Mouse (Mus musculus) E14TG2a.4 (cell line): ENCODE measurements around the gene Mfsd4b1.

ENCODE experiments used
- H3K27me3 ChIP-seq: 2 replicates; pipeline ENCODE4 v1.6.1; 2014; ENCODE audit warnings: low read length, control low read depth; ENCODE audit not compliant: insufficient read depth
- H3K36me3 ChIP-seq: 2 replicates; pipeline ENCODE4 v1.6.1; 2014; ENCODE audit warnings: low read length, control low read depth; ENCODE audit not compliant: insufficient read depth
- H3K4me1 ChIP-seq: replicated peaks from 2 replicates; pipeline ENCODE4 v1.6.1; 2014; ENCODE audit warnings: low read depth, low read length, control low read depth
- H3K4me3 ChIP-seq: replicated peaks from 2 replicates; pipeline ENCODE4 v1.5.1; 2014; ENCODE audit warnings: mild to moderate bottlenecking, low read length
- H3K9me3 ChIP-seq: 2 replicates; pipeline ENCODE4 v1.6.1; 2014; ENCODE audit warnings: low read length, control low read depth
- CTCF ChIP-seq: conservative IDR thresholded peaks from 2 replicates; pipeline ENCODE4 v1.5.1; 2014; ENCODE audit warnings: low read length
- NANOG ChIP-seq: IDR thresholded peaks from 2 replicates; pipeline ENCODE4 v1.6.1; 2014; ENCODE audit warnings: borderline replicate concordance, low read length, mixed read lengths
- POU5F1 ChIP-seq: IDR thresholded peaks from 2 replicates; pipeline ENCODE4 v1.6.1; 2014; ENCODE audit warnings: low read length, borderline replicate concordance

Mfsd4b1 gene

GRCm38 (mm10) chr10:40063291-40063890 is 38.3 kb upstream of the Mfsd4b1 start:
- TF ChIP-seq NANOG (no peak), POU5F1 (no peak), CTCF (no peak)
- Histone ChIP-seq H3K9me3 (no peaks in the 10 kb centered on the region), H3K4me3 (no peak overlapping the region), H3K36me3 (no peaks in the 10 kb centered on the region), H3K27me3 (peaks cover 12% of the 10 kb centered on the region), H3K4me1 (peaks cover 3% of the 10 kb centered on the region; the same call in 1 of the 2 replicates)

- Histone ChIP-seq H3K36me3 (no peaks in the 10 kb centered on the region), H3K4me1 (peaks cover 3% of the 10 kb centered on the region; the same call in 1 of the 2 replicates), H3K9me3 (no peaks in the 10 kb centered on the region), H3K4me3 (no peak overlapping the region), H3K27me3 (peaks cover 12% of the 10 kb centered on the region)
- TF ChIP-seq CTCF (no peak), POU5F1 (no peak), NANOG (peak; percentile 77; the same call in 1 of the 2 replicates)
These were observed 37.7 kb upstream of the Mfsd4b1 start for GRCm38 (mm10) chr10:40062812-40063211.

- Histone ChIP-seq H3K4me3 (no peak overlapping the region), H3K36me3 (no peaks in the 10 kb centered on the region), H3K9me3 (no peaks in the 10 kb centered on the region), H3K4me1 (peaks cover 3% of the 10 kb centered on the region; the same call in 1 of the 2 replicates), H3K27me3 (peaks cover 12% of the 10 kb centered on the region)
- TF ChIP-seq CTCF (no peak), POU5F1 (no peak), NANOG (no peak)
These were observed 36.9 kb upstream of the Mfsd4b1 start for GRCm38 (mm10) chr10:40061926-40062325.

GRCm38 (mm10) chr10:40058786-40059120 is 33.7 kb upstream of the Mfsd4b1 start:
- TF ChIP-seq POU5F1 (no peak), NANOG (no peak), CTCF (no peak)
- H3K9me3 ChIP-seq = no peaks in the 10 kb centered on the region
- H3K36me3 ChIP-seq = no peaks in the 10 kb centered on the region
- H3K27me3 ChIP-seq = peaks cover 9% of the 10 kb centered on the region
- no peak overlapping the region for H3K4me3 ChIP-seq
- peaks cover 3% of the 10 kb centered on the region; the same call in 1 of the 2 replicates for H3K4me1 ChIP-seq

- peaks cover 9% of the 10 kb centered on the region for H3K27me3 ChIP-seq
- no peaks in the 10 kb centered on the region for H3K36me3 ChIP-seq
- peaks cover 2% of the 10 kb centered on the region; the same call in 1 of the 2 replicates for H3K4me1 ChIP-seq
- no peaks in the 10 kb centered on the region for H3K9me3 ChIP-seq
- no peak for TF ChIP-seq NANOG
- TF ChIP-seq POU5F1 = no peak
- no peak overlapping the region for H3K4me3 ChIP-seq
These were observed 33.2 kb upstream of the Mfsd4b1 start for GRCm38 (mm10) chr10:40058062-40058785.

GRCm38 (mm10) chr10:40057615-40058014 is 32.5 kb upstream of the Mfsd4b1 start:
- Histone ChIP-seq H3K9me3 (no peaks in the 10 kb centered on the region), H3K27me3 (peaks cover 9% of the 10 kb centered on the region), H3K4me1 (no peaks in the 10 kb centered on the region), H3K4me3 (no peak overlapping the region), H3K36me3 (no peaks in the 10 kb centered on the region)
- TF ChIP-seq POU5F1 (no peak), CTCF (no peak), NANOG (no peak)

- no peaks in the 10 kb centered on the region for H3K36me3 ChIP-seq
- no peaks in the 10 kb centered on the region for H3K27me3 ChIP-seq
- TF ChIP-seq NANOG (no peak), CTCF (no peak), POU5F1 (no peak)
- H3K9me3 ChIP-seq = peaks cover 10% of the 10 kb centered on the region
- H3K4me3 ChIP-seq = no peak overlapping the region
- no peaks in the 10 kb centered on the region for H3K4me1 ChIP-seq
These were observed 29.4 kb upstream of the Mfsd4b1 start for GRCm38 (mm10) chr10:40054455-40054854.

- no peak overlapping the region for H3K4me3 ChIP-seq
- TF ChIP-seq NANOG (no peak), POU5F1 (no peak), CTCF (no peak)
- H3K4me1 ChIP-seq = no peaks in the 10 kb centered on the region
These were observed 28.8 kb upstream of the Mfsd4b1 start for GRCm38 (mm10) chr10:40053896-40054295.

More at GRCm38 (mm10) chr10:40053896-40054295, 28.8 kb upstream of the Mfsd4b1 start:
- Histone ChIP-seq H3K9me3 (peaks cover 10% of the 10 kb centered on the region), H3K27me3 (no peaks in the 10 kb centered on the region), H3K36me3 (no peaks in the 10 kb centered on the region)
